Mouse (Mus musculus) embryonic fibroblast, embryonic 13.5 days (primary cell): ENCODE results near the gene Eml2.

Experiments used
- CTCF ChIP-seq: IDR thresholded peaks from 2 replicates; pipeline ENCODE4 v1.5.1; 2011; ENCODE audit warnings: mild to moderate bottlenecking, control low read depth, low read length, moderate library complexity, borderline replicate concordance; ENCODE audit not compliant: insufficient read depth
- POLR2A ChIP-seq: IDR thresholded peaks from 2 replicates; pipeline ENCODE4 v1.6.1; 2011; ENCODE audit warnings: low read depth, mild to moderate bottlenecking, control low read depth, low read length, moderate library complexity

DNA sequence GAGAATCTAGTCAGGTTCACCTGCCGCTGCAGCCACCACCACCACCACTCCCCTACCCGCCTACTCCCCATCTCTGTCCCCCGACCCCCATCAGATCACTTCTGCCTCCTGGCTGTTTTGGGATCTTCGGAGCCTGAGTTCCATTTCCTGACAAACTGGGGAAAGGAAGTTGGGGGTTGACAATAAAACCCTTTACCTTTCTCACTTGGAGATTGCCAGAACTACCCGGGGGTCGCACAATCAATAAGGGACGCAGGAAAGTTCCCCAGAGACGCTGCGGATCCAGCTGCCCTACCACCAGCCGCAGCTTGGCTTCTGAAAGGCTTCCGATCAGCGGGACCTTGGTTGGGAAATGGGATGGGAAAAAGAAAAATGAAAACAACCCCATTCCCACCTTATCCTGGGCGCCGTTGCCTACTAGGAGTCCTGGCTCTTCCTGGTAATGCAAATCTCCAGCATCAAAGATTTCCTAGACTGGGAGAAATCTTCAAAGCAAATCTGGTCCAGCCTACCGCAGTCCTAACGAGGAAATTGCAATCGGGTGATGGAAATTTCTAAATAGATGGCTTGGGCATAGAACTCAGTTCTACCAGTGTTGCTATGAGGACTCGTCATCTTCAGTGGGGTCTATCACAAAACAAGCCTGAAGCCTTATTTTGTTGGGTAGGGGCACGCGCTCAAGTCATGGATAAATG, 27.9 kb upstream of the Eml2 start:
- TF ChIP-seq CTCF = no peak
- TF ChIP-seq POLR2A = no peak
